Mouse (Mus musculus): Measurements from ENCODE around the gene Nfe2. TPM values are rescaled to one million over a fixed set of nuclear protein-coding genes. Genes with fewer than 3 reads are reported as not detected.

The Nfe2 gene
- total and polyA plus RNA-seq, 2 experiments from 2014 or later: 0.32 to 0.99 TPM

DNA sequence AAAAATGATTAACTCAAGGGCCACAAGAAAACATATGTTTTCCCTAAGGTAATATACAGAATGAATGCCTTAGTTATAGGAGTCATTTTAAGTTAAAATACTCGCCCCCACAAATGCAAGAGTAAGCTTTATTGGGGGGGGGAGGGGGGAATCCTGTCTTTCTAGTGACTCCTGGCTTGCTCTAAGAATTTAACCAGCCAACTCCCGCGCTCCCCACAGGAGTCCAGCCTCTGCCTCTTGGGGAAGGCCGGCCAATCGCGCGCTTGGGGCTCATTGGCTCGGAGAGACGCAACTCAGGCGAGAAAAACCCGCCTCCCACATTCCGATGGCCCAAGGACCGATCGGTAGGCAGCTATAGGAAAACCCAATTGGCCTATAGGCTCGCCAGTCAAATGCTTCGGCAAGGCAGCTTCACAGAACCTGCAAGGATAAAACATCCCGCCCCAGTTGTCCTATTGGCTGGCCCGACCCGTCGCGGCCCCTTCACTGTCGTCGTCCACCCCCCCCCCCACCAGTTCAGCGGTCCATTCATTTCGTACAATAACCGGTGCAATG is 19.0 kb downstream of the Nfe2 start:
- H3K4me3 ChIP-seq (ENCODE audit: low read depth, low read length): peak overlapping the region; percentile 65
- peak overlapping the region; percentile 50 for H3K9ac ChIP-seq (replicated peaks; ENCODE audit: low read length, poor library complexity, severe bottlenecking)
- H3K27me3 ChIP-seq (ENCODE audit: insufficient read depth, low read length): no peaks in the 10 kb centered on the region
- H3K4me1 ChIP-seq (ENCODE audit: insufficient read depth, low read length): no peaks in the 10 kb centered on the region
- WGBS: under 1% methylated on average over 26 of the region's 26 CpGs
- H3K27ac ChIP-seq (ENCODE audit: low read depth, low read length): peak overlapping the region; percentile 97
- ATAC-seq (ENCODE audit: low FRiP score): peak; percentile 86
- peak overlapping the region; percentile 63 for H3K4me2 ChIP-seq (ENCODE audit: low read depth, low read length, poor library complexity, severe bottlenecking)
- no peak for TF ChIP-seq CTCF (IDR thresholded peaks at IDR 0.05)
- H3K36me3 ChIP-seq (ENCODE audit: insufficient read depth, low read length): peaks cover 15% of the 10 kb centered on the region
- no peaks in the 10 kb centered on the region for H3K9me3 ChIP-seq (ENCODE audit: low read length)
- peak; percentile 99 for DNase-seq (ENCODE audit: low spot score)

DNA sequence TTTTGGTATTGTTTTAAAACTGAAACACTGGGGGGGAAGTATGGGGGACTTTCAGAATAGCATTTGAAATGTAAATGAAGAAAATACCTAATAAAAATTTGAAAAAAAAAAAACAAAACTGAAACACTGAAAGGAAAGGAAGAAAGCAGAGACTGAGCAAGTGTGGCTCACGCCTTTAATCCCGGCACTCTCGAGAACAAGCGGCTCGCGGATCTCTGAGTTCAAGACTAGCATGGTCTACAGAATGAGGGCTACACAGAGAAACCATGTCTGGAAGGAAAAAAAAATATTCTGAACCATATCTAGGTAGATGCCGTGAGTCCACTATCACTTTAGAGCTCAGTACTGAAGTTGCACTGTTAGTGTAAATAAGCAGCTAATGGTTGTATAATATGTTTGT is 20.9 kb downstream of the Nfe2 start:
- Histone ChIP-seq H3K27ac (ENCODE audit: low read depth, low read length) (no peak overlapping the region), H3K36me3 (ENCODE audit: insufficient read depth, low read length) (no peaks in the 10 kb centered on the region), H3K27me3 (ENCODE audit: insufficient read depth, low read length) (no peaks in the 10 kb centered on the region), H3K9ac (replicated peaks; ENCODE audit: low read length, poor library complexity, severe bottlenecking) (no peak overlapping the region), H3K9me3 (ENCODE audit: low read length) (no peaks in the 10 kb centered on the region), H3K4me1 (ENCODE audit: insufficient read depth, low read length) (no peaks in the 10 kb centered on the region), H3K4me3 (ENCODE audit: low read depth, low read length) (no peak overlapping the region), H3K4me2 (ENCODE audit: low read depth, low read length, poor library complexity, severe bottlenecking) (no peak overlapping the region)
- no peak for ATAC-seq (ENCODE audit: low FRiP score)
- no peak for DNase-seq (ENCODE audit: low spot score)
- TF ChIP-seq CTCF (IDR thresholded peaks at IDR 0.05): no peak
- 89% methylated on average over 7 of the region's 7 CpGs for WGBS

DNA sequence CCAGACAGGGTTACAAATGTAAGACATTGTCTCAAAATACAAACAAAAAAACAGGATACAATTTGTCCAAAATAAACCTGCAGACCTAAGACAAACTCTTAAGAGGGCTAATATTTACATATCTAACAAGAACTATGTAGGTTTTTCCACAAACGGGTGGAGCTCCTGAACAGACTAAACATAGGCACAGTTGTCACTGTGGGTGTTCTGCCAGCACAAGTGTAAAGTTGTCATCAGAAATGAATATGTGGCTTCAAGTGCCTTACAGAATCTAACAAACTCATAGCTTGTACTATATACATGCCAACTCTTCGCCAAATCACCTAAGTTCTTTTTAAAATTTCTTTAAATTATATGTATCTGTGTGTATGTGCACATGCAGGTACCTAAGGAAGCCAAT is 25.1 kb downstream of the Nfe2 start:
- Histone ChIP-seq H3K36me3 (ENCODE audit: insufficient read depth, low read length) (no peaks in the 10 kb centered on the region), H3K4me1 (ENCODE audit: insufficient read depth, low read length) (no peaks in the 10 kb centered on the region), H3K9me3 (ENCODE audit: low read length) (no peaks in the 10 kb centered on the region), H3K27ac (ENCODE audit: low read depth, low read length) (no peak overlapping the region), H3K4me2 (ENCODE audit: low read depth, low read length, poor library complexity, severe bottlenecking) (no peak overlapping the region), H3K27me3 (ENCODE audit: insufficient read depth, low read length) (no peaks in the 10 kb centered on the region), H3K4me3 (ENCODE audit: low read depth, low read length) (no peak overlapping the region), H3K9ac (replicated peaks; ENCODE audit: low read length, poor library complexity, severe bottlenecking) (no peak overlapping the region)
- ATAC-seq (ENCODE audit: low FRiP score) (no peak), DNase-seq (ENCODE audit: low spot score) (no peak)
- WGBS: 89% methylated on average over 2 of the region's 2 CpGs
- TF ChIP-seq CTCF (IDR thresholded peaks at IDR 0.05): no peak

DNA sequence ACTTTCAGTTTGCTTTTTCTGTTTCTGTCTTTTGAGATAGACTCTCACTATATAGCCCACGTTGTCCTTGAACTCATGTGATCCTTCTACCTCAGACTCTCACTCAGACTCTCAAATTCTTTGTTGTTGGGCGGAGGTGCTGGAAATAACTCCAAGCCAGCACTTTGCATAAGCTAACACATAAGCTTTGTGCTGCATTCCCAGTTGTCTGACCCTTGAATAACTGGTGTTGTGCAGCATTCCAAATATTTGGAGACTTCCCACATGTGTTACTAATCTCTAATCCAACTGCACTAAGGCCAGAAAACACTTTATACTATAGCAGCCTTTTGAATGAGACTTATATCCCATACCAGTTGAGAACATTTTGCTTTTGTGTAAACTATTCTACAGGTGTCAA is 29.3 kb downstream of the Nfe2 start:
- Histone ChIP-seq H3K4me3 (ENCODE audit: low read depth, low read length) (no peak overlapping the region), H3K27ac (ENCODE audit: low read depth, low read length) (no peak overlapping the region), H3K9ac (replicated peaks; ENCODE audit: low read length, poor library complexity, severe bottlenecking) (no peak overlapping the region), H3K4me2 (ENCODE audit: low read depth, low read length, poor library complexity, severe bottlenecking) (no peak overlapping the region), H3K36me3 (ENCODE audit: insufficient read depth, low read length) (no peaks in the 10 kb centered on the region), H3K27me3 (ENCODE audit: insufficient read depth, low read length) (no peaks in the 10 kb centered on the region), H3K9me3 (ENCODE audit: low read length) (no peaks in the 10 kb centered on the region), H3K4me1 (ENCODE audit: insufficient read depth, low read length) (no peaks in the 10 kb centered on the region)
- 77% methylated on average over 2 of the region's 2 CpGs for WGBS
- ATAC-seq (ENCODE audit: low FRiP score) (no peak), DNase-seq (ENCODE audit: low spot score) (no peak)
- no peak for TF ChIP-seq CTCF (IDR thresholded peaks at IDR 0.05)

DNA sequence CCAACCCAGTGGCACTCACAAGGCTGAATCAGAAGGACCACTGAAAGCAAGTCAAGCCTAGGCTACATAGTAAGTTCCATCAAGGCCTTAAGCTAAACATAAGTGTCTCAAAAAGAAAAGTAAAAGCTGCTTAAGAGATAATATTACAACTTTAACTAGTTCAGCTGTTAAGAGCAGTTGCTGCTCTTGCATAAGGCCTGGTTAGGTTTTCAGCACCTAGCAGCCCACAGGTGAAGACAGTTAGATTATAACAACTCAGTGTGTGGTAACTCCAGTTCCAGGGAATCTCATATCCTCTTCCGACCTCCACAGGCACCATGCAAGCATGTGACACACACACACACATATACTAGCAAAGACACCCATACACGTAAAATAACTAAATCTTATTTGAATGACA is 30.6 kb downstream of the Nfe2 start:
- no peak overlapping the region for H3K4me3 ChIP-seq (ENCODE audit: low read depth, low read length)
- no peaks in the 10 kb centered on the region for H3K9me3 ChIP-seq (ENCODE audit: low read length)
- H3K4me1 ChIP-seq (ENCODE audit: insufficient read depth, low read length): no peaks in the 10 kb centered on the region
- 93% methylated on average over 2 of the region's 2 CpGs for whole genome bisulfite sequencing
- TF ChIP-seq CTCF (IDR thresholded peaks at IDR 0.05): no peak
- H3K27me3 ChIP-seq (ENCODE audit: insufficient read depth, low read length): no peaks in the 10 kb centered on the region
- no peaks in the 10 kb centered on the region for H3K36me3 ChIP-seq (ENCODE audit: insufficient read depth, low read length)
- H3K27ac ChIP-seq (ENCODE audit: low read depth, low read length): no peak overlapping the region
- no peak overlapping the region for H3K4me2 ChIP-seq (ENCODE audit: low read depth, low read length, poor library complexity, severe bottlenecking)
- DNase-seq (ENCODE audit: low spot score) (no peak), ATAC-seq (ENCODE audit: low FRiP score) (no peak)
- no peak overlapping the region for H3K9ac ChIP-seq (replicated peaks; ENCODE audit: low read length, poor library complexity, severe bottlenecking)

DNA sequence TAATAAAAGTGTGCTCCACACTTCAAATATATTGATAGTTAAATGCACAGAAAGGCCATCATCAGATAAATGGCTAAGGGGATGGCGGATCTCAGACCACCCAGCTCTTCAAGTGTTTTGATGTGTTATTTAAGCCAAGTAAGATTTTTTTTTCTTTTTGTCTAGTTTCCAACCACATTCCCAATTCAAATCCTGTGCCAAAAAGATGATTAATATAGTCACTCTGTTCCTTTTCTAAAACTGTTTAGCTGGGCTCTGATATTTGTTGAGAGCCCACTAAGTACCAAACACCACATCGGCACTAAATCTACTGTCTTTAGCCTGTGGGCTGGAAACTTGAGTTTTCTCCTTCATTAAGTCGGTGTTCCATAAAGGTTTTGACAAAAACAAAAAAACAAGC is 31.2 kb downstream of the Nfe2 start:
- no peak for TF ChIP-seq CTCF (IDR thresholded peaks at IDR 0.05)
- Histone ChIP-seq H3K9ac (replicated peaks; ENCODE audit: low read length, poor library complexity, severe bottlenecking) (no peak overlapping the region), H3K27ac (ENCODE audit: low read depth, low read length) (no peak overlapping the region), H3K27me3 (ENCODE audit: insufficient read depth, low read length) (no peaks in the 10 kb centered on the region), H3K4me1 (ENCODE audit: insufficient read depth, low read length) (no peaks in the 10 kb centered on the region), H3K9me3 (ENCODE audit: low read length) (no peaks in the 10 kb centered on the region), H3K4me3 (ENCODE audit: low read depth, low read length) (no peak overlapping the region), H3K4me2 (ENCODE audit: low read depth, low read length, poor library complexity, severe bottlenecking) (no peak overlapping the region), H3K36me3 (ENCODE audit: insufficient read depth, low read length) (no peaks in the 10 kb centered on the region)
- ATAC-seq (ENCODE audit: low FRiP score) (no peak), DNase-seq (ENCODE audit: low spot score) (no peak)
- WGBS: 84% methylated on average over 3 of the region's 3 CpGs
